Mouse (Mus musculus) lung, postnatal 36 days (tissue): ENCODE measurements around the gene Sel1l.
"Not testable (repeated sequence)": the region's sequence is repeated elsewhere in the genome, so short reads cannot be mapped to it uniquely, and the experiment has no call there.

ENCODE experiments used
- DNase-seq: peaks from one replicate; pipeline ENCODE4 v3.0.0; 2022; ENCODE audit warnings: mixed read lengths

Gene Sel1l

DNA sequence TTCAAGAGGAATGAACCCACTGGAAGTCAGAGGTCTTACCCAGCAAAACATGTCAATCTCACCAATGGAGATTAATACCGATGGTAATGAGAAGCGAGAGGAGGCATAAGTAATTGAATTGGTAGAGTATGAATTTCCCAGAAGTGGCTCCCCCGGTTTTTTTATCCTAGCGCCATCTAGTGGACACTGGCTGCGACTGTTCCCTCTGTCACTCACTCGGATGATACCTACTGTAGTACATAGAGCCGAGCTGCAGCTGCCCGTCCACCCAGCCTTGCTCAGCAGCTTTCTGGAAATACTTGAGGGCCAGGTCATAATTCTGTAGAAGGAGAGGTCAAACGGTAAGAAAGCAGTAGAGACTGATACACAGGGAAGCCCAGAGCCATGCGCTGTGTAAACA lies 33.0 kb downstream of the Sel1l start:
- peak; percentile 60 for DNase-seq

DNA sequence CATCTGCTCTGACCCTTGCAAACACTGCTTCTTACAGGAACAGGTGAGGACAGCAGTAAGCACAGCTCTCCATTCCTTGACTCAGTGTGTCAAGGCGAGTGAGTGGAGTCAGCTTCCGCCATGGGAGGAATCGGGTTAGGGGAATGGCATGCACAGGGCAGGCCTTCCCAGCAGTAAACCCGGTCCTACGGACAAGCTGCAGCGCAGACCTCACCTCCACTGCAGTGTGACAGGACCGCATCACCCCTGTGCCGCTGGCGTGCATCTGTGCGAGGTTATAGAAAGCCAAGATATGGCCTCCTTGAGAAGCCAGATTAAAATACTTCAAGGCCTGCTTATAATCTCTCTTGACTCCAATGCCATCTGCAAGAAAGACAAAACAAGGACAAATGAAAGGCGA lies 33.4 kb downstream of the Sel1l start:
- DNase-seq: no peak

DNA sequence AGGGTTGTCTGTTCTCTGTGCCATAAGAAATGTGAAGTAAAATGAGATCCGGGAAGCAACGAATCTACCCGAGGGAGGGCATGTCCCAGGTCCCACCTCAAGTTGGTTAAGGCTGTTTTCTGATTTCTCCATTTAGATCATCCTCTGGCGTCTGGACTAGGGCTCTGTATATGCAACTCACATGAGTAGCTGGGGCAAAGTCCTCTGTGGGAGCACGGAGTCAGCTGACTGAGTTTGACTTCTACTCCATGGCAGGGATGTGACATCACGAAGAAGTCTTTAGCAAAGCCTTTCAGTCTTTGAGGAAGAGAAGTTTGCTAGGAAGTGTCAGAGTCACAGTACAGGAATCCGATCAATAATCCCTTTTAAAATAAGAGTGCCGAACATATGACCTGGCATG lies 40.0 kb downstream of the Sel1l start:
- no peak for DNase-seq

DNA sequence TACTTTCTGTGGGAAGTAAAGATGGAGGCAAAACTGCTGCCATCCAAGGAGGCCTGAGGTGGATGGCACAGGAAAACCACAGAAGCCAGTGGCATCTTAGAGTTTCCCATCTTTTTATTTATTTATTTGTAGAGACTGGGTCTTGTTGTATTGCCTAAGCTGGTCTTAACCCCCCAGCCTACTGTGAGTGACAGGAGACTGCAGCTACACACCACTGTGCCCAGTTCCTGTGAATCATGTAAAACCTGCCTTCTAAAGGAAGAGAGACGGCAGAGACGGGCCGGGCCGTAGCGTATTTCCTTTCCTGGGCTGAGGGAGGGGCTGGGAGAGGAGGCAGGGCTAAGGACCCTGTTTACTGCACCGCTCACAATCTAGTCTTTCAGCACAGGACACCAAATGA lies 41.2 kb downstream of the Sel1l start:
- no peak for DNase-seq

DNA sequence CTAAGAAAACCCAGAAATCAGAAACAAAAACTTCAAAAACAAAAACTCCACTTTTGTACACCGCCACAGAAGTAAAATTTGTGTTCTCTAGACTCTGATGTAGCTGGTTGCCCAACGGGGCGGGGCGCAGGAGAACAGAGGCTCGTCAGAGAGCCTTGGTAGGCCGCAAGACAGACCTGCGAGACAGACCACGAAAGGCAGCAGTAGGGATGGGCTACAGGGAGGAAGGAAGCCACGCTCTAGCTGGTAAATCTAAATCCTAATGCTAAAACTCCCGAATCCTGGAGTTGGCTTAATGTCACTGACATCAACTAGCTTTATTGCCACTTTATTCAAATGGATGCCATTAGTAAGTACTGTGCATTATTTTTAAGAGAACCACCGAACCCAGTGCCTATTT lies 41.9 kb downstream of the Sel1l start:
- no peak for DNase-seq

DNA sequence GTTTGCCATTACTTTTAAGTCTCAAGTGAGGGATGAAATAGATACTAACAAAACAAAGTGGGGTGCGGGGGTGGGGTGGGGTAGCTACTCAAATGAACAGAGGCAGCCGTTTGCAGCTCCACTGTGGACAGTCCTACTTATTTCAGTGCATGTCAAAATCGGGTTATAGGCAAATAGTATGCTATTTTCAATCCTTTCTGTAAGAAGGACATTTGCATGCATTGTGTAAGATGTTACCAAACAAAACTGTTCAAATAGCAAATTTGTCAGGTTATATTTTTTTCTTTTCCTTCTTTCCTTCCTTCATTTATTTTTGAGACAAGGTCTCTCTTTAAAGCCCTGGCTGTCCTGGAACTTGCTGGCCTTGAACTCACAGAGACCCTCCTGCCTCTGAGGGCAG lies 44.7 kb downstream of the Sel1l start:
- DNase-seq: no peak

DNA sequence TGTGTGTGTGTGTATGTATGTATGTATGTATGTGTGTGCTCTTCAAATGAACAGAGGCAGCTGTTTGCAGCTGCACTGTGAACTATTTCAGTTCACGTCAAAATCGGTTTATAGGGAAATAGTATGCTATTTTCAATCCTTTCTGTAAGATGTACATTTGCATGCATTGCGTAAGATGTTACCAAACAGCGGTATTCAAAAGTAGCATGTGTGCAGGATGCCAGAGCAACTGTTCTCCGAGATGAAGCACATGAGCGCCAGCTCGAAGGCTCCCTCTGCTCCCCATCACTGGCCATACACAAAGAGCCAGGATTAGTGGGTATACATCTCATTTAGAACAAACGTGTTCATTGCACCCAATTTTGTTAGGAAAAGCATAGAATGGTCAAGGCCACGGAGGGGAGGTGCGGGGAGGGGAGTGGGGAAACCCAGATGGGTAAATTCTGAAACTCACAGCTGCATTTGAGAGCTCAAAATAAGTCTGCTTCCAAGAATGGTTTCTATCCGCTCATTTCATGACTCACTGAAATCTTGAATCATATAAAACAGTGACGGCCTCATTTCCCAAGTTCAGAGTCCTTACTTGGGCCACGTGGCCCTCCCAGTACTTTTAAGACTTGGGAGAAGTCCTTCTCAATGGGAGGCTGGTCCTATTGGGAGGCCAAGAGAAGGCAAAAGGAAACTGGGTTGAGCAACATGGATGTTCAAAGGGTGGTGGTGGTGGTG lies 45.6 kb downstream of the Sel1l start:
- DNase-seq: no peak

DNA sequence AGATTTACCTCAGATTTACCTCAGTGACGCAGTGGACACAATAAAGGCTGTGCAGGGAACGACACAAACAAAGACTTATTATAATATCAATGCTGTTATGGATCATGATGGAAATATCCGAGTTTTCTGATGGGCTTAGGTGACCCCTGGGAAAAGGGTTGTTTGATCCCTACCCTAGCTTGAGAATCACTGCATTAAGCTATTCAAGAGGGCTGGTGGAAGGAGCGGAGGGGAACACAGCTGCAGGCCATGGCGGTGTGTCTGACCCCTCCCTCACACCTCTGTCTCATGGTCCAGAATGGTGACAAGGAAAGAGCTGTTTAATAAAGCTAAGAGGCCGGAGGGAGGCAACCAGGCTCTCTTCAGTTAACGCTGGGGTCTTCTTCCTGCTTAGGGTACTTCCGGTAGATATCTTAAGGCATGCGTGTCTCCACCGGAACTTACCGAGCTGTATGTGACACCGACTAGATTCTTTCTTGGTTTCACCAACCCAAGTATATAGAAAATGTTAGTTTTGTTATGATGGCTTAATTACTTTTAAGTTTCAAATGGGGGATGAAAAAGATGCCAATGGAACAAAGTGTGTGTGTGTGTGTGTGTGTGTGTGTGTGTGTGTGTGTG lies 46.3 kb downstream of the Sel1l start:
- DNase-seq: no peak

DNA sequence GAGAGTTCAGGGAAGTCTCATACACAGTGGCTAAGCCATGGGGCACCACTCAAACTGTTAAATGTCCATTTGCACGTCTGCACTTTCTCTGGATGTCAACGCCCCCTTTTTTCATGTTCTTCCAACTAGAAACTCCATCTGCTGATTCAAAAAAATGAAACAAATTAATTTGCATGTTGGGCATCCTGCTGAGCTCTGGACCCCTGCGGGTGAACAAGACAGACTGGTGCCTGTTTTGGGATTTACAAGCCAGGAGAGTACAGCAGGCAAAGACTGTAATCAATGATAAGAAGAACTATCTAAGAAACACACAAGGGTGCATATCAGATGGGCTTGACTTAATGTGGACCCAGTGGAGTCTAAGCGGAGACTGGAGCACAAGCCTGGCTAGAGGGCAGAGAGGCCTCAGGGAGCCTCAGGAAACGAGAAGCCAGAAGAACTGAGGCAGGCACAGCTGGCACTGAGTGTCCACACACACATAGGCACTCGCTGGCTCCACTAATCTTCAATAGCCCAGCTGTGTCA lies 48.0 kb downstream of the Sel1l start:
- DNase-seq: no peak

DNA sequence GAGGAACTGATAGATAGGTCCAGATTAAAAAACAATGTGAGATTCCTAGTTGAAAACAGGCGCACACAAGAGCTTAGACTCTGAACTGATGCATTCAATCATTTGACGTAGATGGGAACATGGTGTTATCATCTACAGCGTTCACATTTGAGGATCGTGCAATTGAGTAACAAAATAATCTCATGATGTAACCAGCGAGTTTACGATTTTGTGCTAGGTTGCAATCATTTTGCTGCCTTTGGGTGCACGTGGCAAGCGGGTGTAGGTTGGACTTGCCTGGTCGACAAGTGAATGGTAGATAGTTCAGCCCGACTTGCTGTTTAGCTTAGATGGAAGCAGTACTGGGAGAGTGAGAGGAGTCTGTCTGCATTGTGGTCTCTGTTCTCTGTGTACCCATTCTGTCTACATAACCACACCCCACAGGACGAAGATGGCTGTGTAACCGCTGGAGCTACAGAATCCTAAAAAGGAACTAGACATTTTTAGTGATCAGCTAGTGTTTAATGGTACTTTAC lies 49.1 kb downstream of the Sel1l start:
- no peak for DNase-seq

DNA sequence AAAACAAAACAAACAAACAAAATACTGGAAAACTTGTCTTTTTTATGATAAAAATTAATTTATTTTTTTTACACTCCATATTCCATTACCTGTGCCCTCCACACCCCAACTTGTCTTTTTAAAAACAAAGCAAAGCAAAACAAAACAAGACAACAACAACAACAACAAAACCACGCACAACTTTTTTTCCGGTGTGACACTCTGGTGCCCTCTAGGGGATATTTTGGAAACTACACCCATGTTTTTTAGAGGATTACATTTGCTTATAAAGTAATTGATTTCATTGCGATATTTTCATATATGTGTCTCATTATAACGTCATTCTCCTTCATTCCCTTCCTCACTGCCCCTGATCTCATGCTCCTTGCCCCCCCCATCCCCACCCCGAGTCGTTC lies 49.6 kb downstream of the Sel1l start:
- DNase-seq: peak; percentile 57

DNA sequence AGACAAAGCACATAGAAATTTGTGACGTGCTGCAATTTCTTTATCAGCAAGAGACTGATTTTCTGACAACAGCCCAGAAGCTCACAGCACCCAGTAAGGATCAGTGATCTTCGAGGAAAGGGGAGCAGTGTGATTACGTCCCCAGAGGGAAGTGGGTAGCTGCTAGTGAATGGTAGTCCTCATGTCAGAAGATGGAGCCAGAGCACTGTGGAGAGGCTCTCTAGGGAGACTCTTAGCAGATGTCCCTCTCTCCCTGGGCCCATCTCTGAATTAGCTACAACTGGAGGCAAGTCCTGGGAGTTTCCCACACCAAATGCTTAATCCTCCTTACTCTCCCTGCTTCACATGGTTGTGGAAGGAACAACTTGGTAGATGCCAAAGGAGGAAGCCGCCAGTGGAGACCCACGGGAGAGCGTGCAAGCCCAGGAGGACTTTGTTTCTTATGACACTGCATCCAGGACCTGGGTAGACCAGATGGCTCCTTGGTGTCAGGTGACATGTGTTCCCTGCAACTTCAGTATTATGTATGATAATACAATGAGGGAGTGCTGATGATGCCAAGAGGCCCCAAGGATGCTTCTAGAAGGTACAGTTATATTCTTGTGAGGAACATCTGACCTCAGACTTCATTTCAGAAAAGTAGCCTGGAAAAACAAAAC lies 50.1 kb downstream of the Sel1l start:
- DNase-seq: no peak

DNA sequence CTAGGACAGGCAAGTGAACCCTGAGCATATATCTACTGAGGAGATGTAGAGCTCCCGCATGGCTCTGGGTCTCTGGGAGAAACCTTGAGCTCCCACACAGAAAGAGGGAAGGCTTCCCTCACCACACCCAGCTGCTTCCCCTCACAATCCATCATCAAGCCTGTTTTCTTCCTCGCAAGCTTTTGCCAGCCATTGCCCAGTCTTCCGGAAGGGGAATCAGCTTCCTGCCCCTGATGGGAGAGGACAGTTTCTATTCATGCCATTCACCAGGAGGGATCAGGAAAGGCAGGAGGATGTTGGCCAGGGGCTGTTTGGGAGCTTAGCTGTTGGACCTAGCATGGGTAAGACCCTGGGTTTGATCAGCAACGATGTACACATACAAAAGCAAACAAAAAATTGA lies 52.2 kb downstream of the Sel1l start:
- peak; percentile 63 for DNase-seq

DNA sequence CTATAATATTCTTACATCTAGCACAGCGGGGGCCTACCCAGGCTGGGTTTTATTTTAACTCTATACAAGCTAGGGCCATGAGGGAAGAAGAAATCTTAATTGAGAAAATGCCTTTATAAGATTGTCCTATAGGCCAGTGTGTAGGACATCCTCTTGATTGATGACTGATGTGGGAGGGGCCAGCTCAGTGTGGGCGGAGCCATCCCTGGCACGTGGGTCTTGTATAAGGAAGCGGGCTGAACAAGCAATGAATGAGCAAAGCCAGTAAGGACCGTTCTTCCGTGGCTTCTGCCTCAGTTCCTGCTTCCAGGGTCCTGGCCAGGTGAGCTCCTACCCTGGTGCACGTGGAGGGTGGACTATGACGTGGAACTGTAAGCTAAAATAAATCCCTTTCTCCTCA lies 55.7 kb downstream of the Sel1l start:
- DNase-seq: no peak

DNA sequence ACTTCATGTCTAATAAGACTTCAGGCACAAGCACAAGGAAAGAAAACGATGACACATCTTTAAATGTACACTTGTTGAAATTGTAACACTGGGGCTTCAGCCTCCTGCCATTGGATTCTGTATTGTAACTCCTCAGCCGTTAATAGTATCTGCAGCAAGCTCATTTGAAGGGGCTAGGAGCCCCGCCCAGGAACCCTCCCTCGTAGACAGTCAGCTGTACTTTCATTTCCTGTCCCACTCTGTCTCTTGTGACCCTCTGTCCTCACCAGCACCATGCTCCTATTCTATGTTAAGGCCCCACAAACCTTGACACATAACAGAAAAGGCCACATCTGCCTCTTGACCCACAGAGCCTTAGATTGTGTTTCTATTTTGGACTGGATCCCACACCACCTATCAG lies 57.1 kb downstream of the Sel1l start:
- no peak for DNase-seq

DNA sequence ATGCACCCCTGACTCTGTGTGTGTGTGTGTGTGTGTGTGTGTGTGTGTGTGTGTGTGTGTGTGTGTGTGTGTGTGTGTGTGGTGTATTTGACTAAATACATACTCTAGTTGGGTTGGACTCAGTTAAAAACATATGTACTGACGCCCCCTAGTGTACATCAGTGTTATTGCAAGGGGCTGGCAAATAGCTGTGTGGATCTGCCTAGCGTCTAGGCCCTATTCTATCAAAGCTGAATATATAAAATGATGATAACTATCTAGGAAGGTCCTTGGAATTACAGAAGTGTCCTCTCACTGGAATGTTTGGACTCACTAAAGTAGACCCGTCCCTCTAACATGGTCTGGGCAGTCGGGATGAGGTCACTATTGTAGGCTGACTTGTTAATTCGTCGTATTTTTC lies 59.2 kb downstream of the Sel1l start:
- peak; percentile 85 for DNase-seq

DNA sequence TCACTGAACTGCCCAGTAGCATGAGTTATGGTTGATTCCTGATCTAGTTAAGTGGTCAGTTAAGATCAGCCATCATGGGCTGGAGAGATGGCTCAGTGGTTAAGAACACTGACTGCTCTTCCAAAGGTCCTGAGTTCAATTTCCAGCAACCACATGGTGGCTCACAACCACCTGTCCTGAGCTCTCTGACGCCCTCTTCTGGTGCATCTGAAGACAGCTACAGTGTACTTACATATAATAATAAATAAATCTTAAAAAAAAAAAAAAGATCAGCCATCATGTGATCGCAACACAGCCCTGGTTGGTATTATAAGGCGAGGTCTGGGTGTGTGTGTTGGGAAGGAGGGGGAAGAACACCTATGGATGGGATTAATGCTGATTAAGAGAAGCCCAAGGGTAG lies 60.5 kb downstream of the Sel1l start:
- DNase-seq: not testable (repeated sequence)

DNA sequence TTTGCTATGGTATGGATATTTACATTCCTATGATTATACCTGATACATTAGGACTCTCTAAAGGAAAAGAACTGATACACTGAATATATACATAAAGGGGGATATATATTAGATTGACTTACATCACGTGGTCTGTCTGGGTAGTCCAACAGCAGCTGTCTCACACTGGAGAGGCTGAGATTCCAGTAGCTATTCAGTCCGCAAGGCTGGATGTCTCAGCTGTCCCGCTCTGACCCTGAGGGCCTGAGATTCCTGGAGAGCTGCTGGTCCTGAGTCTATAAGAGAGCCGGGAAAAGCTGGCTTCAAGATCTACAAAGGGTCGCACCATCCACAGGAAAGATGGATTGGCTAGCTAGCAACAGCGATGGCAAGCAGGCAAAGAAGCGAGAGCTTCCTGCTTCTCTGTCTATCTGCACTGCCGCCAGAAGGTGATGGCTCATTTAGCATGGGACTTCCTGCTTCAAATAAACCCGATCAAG lies 61.0 kb downstream of the Sel1l start, which contains the start of gene Ston2:
Gene Ston2, minus strand, starts transcription at position 429 of the 479 bp plus-strand sequence.
- no peak for DNase-seq

DNA sequence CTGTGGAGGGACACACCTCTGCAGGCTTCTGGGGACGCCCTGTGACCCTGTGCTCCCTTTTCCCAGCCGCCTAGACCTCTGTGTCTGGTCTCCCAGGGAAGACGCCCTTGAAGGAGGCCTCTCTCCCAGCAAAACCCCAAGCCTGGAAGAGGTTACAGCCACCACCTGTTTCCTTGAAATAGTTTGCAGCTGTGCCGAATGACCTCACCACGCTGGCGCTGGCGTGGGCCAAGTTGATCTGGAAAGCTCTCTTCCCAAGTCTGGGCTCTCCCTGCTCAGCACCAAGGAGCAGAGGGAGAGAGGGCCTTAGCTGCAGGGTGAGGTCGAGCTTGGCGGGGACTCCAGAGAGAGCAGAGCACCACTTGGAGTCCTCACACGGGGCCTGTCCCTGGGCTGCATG lies 62.6 kb downstream of the Sel1l start:
- peak; percentile 54 for DNase-seq

DNA sequence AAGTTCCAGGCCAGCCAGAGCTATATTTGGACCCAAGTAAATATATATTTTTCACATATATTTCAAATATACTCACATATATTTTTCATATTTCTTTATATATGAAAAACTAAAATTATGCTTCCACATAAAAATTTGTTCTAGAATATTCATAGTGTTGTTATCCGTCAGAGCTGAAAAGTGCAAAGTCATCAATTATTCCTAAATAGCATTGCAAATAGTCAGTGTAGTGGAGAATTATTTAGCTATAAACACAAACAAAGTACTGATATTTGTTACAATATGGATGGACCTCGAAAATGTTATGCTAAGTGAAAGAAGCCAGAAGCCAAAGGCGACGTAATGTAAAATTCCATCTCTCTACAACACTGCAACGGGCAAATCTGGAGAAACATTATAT lies 67.5 kb downstream of the Sel1l start:
- DNase-seq: no peak

DNA sequence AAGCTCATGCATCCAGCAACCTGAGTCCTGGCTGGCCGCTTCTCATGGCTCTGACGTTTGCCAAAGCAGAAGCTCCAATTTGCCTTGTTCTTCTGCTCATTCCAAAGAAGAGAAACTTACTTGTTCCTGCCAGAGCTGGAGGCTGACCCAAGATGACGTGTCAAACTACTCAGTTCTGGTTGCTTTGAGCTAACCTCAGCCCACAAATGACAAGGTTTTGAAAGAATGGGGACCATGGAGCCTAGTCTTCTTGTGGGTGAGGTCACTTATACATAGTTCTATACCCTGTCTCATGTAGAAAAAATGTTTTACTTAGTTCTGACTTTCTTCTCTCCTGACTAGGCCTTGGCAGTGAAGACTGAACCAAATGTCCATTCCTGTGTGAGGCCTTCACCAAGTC lies 68.4 kb downstream of the Sel1l start:
- DNase-seq: no peak

DNA sequence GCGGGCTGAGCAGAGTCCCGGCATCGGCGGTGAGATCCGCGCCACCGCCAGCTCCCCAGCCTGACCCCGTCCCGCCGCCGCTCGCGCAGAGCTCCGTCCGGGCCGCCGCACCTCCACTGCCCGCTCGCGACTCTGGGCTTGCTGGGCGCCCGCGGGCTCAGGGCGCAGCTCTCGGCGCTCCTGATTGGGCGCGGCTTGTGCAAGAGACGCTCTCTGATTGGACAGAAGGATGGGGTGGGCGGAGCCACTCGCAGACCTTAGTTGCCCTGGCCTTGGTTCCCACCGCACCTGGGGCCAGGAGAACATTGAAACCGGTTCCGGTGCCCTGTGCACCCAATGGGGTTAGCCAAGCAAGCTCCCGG lies 70.0 kb downstream of the Sel1l start:
- peak; percentile 84 for DNase-seq

DNA sequence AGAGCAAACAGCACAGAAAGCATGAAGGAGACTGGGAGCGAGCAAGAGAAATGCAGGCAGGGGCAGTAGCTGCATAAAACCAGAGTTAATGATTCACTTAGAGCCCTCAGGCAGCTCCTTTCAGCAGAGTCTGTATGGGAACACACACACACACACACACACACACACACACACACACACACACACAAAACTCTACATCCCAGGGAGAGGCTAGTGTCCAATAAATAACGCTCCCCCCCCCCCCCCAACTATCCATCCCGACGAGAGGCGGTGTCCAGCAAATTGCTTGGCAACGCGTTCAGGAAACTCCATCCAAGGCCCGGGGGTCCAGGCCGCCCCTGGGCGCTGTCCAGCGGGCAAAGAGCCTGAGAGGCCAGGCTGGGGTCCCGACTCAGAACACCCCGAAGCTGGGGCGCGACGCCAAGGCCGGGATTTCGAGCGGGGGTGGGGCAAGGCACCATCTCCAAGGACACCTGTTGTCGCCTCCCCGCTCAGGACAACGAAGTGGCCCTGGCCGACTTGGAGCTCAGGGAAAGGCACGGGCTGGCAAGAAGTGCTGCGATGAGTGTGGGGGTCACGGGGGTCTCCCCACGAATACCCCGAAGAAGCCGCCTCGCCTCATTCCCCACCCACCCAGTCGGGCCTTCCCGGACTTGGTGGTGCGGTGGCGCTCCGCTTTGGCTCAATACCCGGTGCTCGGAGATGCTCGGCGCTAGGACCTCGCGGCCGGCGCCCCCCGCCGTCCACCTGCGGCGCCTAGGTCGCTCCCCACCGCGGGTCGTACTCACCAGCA lies 70.5 kb downstream of the Sel1l start:
- peak; percentile 32 for DNase-seq
